Mouse (Mus musculus): ENCODE measurements around the gene Nrxn3. TPM values are rescaled to one million over a fixed set of nuclear protein-coding genes. Genes with fewer than 3 reads are reported as not detected.

Nrxn3 gene
- polyA plus RNA-seq, 1 experiment = 104 TPM

DNA sequence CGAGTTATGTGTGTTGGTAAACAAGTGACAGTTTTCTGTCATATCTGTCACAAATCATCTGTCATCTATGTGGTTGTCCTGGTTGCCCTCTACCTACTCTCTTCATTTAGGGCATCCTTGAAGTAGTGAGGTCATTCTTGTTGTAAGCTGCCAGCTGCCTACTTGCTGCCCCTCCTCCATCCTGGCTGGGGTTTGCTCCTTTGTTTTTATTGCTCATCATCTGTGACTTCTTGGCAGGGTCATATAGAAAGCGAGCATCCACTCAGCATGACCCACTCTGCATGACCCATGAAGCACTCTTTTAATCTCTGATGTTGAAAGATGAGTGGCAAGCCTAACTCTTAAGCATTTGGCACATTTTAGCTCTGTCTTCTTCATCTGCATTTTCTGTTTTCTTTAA, 194.1 kb downstream of the Nrxn3 start:
- no peak for DNase-seq (ENCODE audit: extremely low spot score in 1 of 2, low spot score in 1 of 2)

DNA sequence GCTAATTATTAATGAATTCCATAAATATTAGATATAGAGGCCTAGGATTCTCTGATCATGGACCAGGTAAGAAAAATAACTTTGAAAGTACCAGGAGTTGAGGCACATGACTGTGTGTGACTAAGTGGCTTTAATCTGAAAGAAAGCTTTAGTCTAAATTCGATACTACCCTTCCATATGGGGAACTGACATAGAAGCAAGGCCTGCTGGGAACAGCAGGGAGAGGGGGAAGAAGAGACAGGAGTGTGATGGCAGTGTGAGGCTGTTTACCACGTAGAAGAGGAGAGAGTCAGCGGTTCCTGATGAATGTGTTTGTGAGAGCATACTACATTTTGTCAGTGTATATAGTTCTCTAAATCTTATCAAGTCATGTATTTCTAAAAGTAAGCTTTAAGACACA, 202.2 kb downstream of the Nrxn3 start:
- peak in 1 of 2 experiments; percentile 56 for DNase-seq (ENCODE audit: extremely low spot score in 1 of 2, low spot score in 1 of 2)

DNA sequence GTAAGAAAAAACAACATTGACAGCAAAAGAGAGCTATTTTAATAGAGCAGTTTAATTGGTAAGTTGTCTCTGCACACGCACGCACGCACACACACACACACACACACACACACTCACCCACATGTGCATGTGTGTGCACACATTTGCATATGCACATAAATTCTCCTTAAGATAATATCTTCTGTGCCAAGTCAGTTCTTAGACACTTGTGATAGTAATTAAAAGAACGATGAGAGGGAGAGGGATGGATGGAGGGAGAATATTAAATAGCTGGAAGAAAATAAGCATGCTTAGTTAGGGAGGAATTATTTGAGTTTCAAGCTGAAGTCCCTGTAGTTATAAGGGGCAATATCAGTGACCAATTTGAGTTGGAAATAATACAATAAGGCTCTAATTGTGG, 203.6 kb downstream of the Nrxn3 start:
- no peak for DNase-seq (ENCODE audit: extremely low spot score in 1 of 2, low spot score in 1 of 2)

DNA sequence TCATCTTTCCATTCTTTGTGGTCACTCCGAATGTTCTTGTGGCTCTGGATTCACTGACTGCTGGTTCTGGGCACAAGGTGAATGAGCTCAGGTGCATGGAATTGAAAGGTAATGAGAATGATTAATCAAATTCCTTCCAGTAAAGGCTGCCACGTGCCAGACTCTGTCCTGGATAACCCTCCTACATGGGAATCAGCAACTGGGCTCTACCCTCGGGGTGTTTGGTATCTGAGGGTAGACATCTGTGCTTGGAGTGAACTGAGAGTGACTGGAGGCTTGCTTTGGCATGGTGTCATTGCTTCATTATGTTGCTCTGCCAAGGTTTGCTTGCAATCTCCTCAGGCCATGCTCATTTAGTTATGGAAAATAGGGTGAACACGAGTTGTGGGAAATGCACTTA, 209.0 kb downstream of the Nrxn3 start:
- no peak for DNase-seq (ENCODE audit: extremely low spot score in 1 of 2, low spot score in 1 of 2)

DNA sequence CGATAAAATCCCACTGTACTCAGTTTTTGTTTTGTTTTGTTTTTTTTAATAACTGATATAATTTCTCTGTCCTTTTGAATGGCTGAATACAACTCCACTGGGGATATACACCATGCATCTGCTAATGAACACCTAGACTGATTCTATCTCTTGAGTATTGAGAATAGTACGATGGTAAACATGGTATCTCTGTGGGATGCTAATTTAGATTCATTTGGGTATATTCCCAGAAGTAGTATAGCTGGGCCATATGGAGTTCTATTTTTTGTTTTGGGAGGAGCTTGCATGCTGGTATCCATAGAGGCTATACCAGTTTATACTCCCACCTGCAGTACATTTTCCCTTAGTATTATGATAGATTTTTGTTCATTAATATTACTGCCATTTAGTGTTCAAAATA, 217.0 kb downstream of the Nrxn3 start:
- DNase-seq (ENCODE audit: extremely low spot score in 1 of 2, low spot score in 1 of 2) = peak in 1 of 2 experiments; percentile 32

DNA sequence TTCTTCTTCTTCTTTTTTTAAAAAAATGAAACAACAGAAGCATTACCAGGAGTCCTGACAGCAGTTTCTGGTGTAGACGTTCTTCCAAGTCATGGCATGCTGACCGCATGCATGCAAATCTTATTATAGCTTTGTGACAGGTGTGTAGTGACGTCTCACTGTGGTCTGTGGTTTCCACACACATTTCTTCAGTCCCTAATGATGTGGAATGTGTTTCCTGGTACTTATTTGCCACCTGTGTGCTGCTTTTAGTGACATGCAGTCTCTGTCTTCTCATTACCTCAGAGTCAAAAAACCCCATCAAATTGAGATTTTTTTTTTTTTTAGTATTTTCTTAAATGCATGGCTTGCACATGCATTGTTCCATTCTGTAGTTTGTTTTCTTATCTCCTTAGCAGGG, 222.3 kb downstream of the Nrxn3 start:
- no peak for DNase-seq (ENCODE audit: extremely low spot score in 1 of 2, low spot score in 1 of 2)

DNA sequence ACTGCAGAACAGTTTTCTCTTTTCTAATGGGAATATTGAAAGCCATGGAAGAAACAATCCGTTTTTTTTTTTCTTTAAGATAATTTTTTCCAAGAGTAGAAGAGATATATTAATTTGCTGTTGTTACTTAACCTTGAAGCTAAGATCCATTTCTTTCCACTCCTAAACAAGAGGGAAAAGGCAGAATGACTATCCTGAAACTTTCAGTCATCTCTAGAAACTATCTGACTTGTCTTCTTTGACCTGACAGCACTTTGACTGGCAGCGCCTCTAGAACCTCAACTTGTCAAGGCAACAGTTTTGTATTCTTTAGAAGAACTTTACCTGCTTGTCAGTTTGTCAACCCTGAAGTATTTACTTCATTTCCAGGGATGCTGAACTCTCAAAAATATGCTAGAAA, 227.2 kb downstream of the Nrxn3 start:
- no peak for DNase-seq (ENCODE audit: extremely low spot score in 1 of 2, low spot score in 1 of 2)

DNA sequence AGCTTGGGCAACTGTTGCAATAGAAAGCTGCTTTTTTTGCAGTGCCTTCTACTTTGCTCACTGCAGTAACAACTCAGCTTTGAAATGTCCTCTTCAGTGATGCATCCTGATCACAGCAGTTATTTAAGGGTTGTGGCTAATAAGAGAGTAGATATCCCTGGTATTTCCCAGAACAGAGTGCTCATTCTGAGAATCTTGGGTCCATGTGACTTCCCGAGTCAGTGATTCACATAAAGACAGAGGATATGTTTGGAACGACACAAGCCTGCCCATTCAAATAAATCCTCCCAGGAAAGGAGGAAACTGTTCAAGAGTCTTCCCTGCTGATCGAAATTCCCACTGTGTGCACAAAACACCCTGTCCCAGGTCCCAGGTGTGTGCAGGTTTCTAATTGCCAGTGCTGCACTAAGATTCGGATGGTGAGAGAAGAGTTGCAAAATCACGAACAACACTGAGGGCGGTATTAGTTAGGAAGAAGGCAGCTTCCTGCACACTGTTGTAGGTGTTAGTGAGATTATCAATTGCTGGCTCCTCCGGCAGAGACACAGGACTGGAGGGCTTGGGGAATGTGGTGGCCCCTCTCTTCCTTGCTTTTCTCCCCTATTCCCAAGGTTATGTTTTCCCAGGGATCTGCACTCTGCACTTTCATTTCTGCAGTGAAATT, 230.4 kb downstream of the Nrxn3 start:
- peak in 1 of 2 experiments; percentile 53 for DNase-seq (ENCODE audit: extremely low spot score in 1 of 2, low spot score in 1 of 2)

DNA sequence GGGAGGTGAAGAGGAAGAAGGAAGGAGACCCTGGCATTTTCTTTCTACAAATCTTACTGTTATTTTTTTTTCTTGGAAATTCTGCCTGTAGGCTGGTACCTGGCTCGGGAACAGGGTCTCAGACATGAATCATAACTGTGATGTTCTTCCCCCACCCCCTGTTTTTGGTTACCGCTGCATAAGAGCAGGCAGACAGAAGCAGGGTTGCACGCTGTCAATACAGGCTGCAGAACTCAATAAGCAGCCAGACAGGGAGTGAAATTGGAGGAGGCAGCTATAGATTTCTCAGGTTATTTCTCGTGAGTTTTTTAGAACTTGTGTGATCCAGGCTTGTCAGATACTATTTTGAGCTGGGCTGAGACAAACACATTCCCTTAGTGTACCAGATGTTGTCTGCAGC, 231.1 kb downstream of the Nrxn3 start:
- peak; percentile 21 to 61 for DNase-seq (ENCODE audit: extremely low spot score in 1 of 2, low spot score in 1 of 2)

DNA sequence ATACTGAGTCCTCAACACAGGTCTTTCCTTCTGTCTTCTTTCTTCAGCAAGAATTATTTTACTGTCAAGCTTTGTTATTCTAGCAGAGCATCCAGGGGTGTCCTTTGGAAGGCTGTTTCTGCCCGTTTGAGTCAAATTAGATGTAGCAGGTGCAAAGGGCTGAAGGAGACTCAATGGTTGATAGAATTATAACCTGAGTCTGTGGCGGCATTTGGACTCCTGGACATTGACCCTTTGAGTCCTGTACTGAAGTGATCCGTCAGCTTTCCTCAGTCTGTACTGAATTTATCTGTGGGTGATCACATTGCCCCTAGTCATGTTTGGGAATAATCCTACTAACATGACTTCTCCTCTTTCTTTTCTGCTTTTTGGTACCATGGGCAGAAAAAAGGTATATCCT, 234.8 kb downstream of the Nrxn3 start:
- DNase-seq (ENCODE audit: extremely low spot score in 1 of 2, low spot score in 1 of 2) = no peak

DNA sequence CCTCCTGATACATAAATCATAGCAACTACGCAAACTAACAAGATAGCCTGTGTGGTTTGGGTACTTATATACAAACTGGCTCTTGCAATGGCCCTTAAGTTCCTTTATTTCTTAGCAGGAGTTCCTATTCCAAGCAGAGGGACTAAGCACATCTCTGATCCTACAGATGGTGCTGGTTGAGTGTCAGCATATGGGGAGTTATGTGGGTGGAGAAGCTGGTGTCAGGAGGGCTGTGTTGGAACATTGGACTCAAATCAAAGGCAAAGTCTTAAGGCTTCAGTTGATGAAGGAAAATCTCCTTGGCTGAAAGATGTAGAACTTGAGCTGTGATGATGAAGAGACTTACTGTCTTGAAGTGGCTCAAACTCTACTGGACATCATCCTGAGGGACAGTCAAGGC, 238.1 kb downstream of the Nrxn3 start:
- DNase-seq (ENCODE audit: extremely low spot score in 1 of 2, low spot score in 1 of 2) = peak; percentile 74 to 76

DNA sequence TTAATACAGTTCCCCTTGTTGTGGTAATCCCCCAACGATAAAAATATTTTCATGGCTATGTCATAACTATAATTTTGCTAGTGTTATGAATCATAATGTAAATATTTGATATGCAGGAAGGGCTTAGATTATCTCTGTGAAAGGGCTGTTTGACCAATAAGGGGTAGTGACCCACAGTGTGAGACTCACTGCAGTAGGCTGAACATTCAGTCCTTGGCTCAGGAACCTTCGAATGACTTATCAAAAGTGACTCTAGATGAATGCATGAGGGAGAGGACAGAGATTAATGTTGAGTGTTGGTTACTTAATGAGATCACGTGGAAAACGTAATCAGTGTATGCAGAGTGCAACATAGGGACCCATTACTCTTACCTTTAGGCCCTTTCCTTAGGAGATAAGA, 243.7 kb downstream of the Nrxn3 start:
- DNase-seq (ENCODE audit: extremely low spot score in 1 of 2, low spot score in 1 of 2) = no peak

DNA sequence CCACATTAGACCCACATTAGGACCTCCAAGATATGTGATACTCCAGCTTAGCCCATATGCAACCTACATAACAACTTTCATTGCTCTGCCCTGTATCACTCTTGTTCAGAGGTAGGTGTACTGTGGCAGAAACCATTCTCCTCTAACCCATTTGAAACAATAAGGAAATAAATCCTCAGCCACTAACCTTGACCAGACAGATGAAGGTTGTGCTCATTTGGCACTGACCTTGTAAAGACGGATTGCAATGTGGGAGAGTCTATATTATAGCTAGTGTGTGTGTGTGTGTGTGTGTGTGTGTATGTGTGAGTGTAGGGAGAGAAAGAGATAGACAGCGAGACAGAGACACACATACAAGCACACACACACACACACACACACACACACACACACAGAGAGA, 253.9 kb downstream of the Nrxn3 start:
- DNase-seq (ENCODE audit: extremely low spot score in 1 of 2, low spot score in 1 of 2) = no peak

DNA sequence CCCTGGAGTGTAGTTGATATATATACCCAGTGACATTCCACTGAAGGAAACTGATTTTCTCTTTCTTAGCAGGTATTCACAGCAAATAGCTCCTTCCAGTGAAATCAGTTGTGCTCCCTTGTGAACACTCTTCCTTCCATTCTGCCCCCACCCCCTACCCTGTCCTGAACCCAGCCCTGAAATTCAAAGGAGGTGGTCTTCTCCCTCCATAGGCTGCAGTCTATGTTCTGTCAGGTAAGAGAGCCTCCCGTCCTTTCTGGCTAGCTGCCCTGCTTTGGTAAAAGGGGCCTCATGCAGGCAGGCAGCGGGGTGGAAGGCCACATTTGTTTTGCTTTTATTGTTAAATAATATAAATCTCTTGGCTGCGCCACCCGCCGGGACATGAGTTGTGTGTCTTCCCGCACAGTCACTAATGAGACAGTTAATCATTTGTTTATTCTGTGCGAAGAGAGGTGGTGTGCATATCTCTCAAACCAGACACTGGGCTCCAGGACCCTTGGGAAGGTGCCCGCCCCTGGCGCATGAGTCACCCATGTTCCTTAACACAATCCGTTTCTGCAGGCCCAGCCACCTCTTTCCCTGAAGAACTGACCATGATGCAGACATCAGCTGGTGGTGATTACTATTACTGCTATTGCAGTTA, 261.1 kb downstream of the Nrxn3 start:
- no peak for DNase-seq (ENCODE audit: extremely low spot score in 1 of 2, low spot score in 1 of 2)

DNA sequence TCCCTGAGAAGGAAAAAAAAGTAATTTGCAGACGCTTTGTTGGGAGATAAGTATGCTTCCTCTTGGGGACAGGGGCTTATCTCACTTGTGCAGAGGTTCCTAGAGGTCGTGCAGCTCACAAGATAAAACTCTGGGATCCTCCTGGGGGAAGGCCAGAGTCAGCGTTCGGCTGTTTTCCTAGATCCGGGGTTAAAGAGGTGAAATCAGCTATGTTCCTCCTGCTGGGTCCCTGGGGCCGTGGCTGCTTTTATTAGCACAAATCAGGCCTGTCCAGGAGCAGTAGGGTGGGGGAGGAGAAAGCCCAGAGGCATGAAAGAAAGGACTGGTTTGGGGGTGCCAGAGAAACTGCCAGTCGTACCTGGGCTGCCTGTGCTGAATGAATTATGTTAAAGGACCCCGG, 261.7 kb downstream of the Nrxn3 start:
- DNase-seq (ENCODE audit: extremely low spot score in 1 of 2, low spot score in 1 of 2) = no peak

DNA sequence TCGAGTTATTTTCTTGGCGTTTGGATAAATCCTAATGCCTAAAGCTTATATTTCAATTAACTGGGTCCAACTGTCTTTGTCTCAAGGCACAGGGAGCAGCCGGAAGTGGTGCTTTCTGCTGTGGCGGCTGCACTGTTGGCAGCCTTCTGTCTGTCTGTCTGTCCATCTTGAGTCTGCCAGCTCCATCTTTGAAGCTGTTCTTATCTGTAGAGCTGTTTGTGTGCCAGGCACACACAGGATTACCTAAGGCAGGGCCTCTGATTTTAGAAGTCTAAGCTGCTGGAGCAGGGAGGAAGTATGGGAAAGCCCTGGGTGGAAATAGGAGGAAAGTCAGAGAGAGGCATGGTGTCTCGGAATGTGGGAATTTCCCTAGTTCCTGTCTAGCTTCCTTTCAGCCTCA, 262.1 kb downstream of the Nrxn3 start:
- DNase-seq (ENCODE audit: extremely low spot score in 1 of 2, low spot score in 1 of 2) = no peak

DNA sequence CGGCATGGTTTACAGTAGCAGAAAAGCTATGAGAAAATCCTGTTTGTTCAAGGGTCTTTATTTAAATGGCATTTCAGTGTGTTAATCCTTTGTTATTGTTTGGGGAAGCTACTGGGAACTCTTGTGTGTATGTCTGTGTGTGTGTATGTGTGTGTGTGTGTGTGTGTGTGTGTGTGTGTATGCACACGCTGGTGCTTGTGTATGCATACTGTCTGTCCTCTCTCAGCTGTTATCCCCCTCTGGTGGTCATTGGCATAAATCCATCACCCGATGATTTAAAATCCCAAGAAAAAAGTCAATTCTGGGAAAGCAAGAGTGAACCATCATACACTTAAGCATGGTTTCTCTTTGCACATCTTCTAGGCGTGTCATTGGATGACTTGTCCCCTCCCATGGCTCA, 264.4 kb downstream of the Nrxn3 start:
- no peak for DNase-seq (ENCODE audit: extremely low spot score in 1 of 2, low spot score in 1 of 2)

DNA sequence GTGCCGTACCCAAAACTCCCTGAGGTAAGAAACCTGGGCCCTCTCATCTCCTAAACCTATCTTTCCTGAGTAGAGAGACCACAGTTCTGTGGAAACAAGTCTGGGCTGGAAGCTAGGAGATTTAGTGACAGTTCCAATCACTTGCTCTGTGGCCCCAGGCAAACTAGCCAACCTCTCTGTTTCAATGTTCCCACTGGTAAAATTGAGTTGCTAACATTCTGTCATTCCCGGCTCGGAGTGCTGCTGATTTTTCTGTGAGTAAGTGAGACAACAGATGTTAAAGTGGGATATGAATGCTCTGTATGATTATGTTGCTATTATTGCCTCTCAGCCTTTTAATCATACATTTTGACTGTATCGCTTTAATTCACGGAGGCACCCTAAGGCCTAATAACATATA, 268.1 kb downstream of the Nrxn3 start:
- DNase-seq (ENCODE audit: extremely low spot score in 1 of 2, low spot score in 1 of 2) = peak in 1 of 2 experiments; percentile 57

DNA sequence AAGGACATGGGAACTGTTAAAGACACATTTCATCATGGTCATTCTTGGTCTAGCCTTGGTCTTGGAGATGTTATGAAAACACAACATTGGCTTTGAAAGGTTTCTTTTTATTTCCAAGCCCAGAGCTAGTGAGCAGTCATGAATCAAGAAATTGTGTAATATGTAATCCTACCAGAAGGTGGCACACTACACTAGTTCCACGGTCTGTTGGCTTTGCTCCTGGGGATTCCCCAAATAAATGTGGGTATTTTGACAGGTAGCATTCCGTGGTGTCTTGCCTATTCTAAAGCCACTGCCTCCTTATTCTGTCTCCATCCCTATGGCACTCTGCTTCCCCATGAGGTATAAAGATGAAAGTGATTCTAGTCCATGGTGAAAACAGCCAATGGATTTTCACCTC, 269.5 kb downstream of the Nrxn3 start:
- DNase-seq (ENCODE audit: extremely low spot score in 1 of 2, low spot score in 1 of 2) = peak; percentile 27 to 86

DNA sequence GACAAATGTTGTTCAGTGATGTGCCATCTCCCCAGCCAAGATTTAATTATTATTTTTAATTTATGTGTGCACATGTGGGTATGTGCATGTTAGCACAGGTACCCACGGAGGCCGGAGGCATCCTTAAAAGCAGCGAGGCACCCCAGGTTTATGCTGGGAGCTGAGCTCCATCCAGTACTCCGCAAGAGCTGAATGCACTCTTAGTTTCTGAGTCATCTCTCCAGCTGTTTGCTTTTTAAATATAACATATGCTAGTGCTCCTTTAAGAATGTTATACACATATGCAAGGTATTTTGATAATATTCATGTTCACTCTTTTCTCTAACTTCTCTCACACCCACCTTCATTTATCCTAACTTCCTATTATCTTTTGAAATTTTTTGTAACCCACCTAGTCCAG, 271.1 kb downstream of the Nrxn3 start:
- DNase-seq (ENCODE audit: extremely low spot score in 1 of 2, low spot score in 1 of 2) = peak in 1 of 2 experiments; percentile 32

DNA sequence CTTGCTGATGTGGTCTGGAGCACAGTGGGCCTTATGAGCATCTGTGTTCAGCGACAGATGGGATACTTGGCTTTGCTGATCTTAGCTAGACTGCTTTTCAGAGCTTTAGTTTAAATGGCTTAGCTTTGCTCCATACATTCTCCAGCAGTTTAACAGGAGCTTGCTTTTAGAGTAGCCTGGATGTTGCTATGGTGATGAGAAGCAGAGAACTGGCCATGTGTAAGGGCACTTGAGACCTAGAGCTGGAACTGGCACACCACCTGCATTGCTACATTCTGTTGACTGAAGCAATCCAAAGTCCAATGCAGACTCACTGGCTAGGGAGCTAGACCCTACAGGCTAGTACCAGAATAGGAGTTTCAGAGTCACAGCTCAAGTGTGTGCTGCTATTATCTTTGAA, 293.8 kb downstream of the Nrxn3 start:
- DNase-seq (ENCODE audit: extremely low spot score in 1 of 2, low spot score in 1 of 2) = no peak

DNA sequence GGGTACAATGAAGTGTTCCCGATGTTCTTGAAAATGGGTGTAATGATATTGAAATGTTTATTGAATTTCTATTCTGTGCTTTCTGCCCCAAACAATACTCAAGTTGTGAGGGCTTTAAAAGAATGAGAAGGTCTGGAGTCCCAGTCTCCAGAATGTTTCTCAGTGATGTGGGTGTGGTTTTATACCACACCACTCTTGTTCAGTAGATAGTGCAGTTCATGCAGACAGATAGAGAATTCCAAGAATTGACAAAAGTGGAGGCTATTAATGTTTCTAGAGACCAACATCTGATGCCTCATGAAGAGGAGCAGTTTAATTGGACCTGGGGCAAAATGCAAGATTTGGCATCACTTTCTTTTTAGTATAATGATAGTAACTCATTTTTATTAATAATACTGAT, 302.5 kb downstream of the Nrxn3 start:
- DNase-seq (ENCODE audit: extremely low spot score in 1 of 2, low spot score in 1 of 2) = no peak
